Mouse (Mus musculus) CH12.LX (cell line): ENCODE data around the gene Chpf.

Experiments
- CTCF ChIP-seq, 2 experiments: IDR thresholded peaks in 1 of 2; conservative IDR thresholded peaks in 1 of 2; 2 replicates each; pipeline ENCODE4 v1.5.1; 2011 to 2012; ENCODE audit warnings: low read depth in 2 of 2, low read length in 2 of 2, improper control_type of control experiment in 1 of 2, inconsistent platforms in 1 of 2, mild to moderate bottlenecking in 1 of 2, moderate library complexity in 1 of 2
- EP300 ChIP-seq: IDR thresholded peaks from 2 replicates; pipeline ENCODE4 v1.6.1; 2011; ENCODE audit warnings: low read length, improper control_type of control experiment
- ETS1 ChIP-seq: conservative IDR thresholded peaks from 2 replicates; pipeline ENCODE4 v1.6.1; 2012; ENCODE audit warnings: low read depth, mild to moderate bottlenecking, inconsistent platforms, low read length, improper control_type of control experiment, moderate library complexity
- HCFC1 ChIP-seq: IDR thresholded peaks from 2 replicates; pipeline ENCODE4 v1.6.1; 2012; ENCODE audit warnings: low read depth, mild to moderate bottlenecking, inconsistent platforms, low read length, improper control_type of control experiment
- POLR2A ChIP-seq: IDR thresholded peaks from 2 replicates; pipeline ENCODE4 v1.6.1; 2011; ENCODE audit warnings: low read depth, mild to moderate bottlenecking, improper control_type of control experiment, low read length
- RAD21 ChIP-seq: IDR thresholded peaks from 2 replicates; pipeline ENCODE4 v1.6.1; 2011; ENCODE audit warnings: low read depth, mild to moderate bottlenecking, low read length, improper control_type of control experiment, moderate library complexity
- TBP ChIP-seq: conservative IDR thresholded peaks from 2 replicates; pipeline ENCODE4 v1.6.1; 2011; ENCODE audit warnings: low read depth, low read length, improper control_type of control experiment
- UBTF ChIP-seq: IDR thresholded peaks from 2 replicates; pipeline ENCODE4 v1.6.1; 2012; ENCODE audit warnings: low read depth, mild to moderate bottlenecking, inconsistent platforms, low read length, improper control_type of control experiment, moderate library complexity
- USF1 ChIP-seq: IDR thresholded peaks from 2 replicates; pipeline ENCODE4 v1.6.1; 2014; ENCODE audit warnings: low read depth, mild to moderate bottlenecking, inconsistent platforms, low read length, improper control_type of control experiment
- USF2 ChIP-seq: conservative IDR thresholded peaks from 2 replicates; pipeline ENCODE4 v1.6.1; 2011; ENCODE audit warnings: low read depth, low read length, improper control_type of control experiment
- ZKSCAN1 ChIP-seq: IDR thresholded peaks from 2 replicates; pipeline ENCODE4 v1.6.1; 2012; ENCODE audit warnings: low read depth, inconsistent platforms, low read length, improper control_type of control experiment, borderline replicate concordance
- ZNF384 ChIP-seq: IDR thresholded peaks from 2 replicates; pipeline ENCODE4 v1.6.1; 2012; ENCODE audit warnings: low read depth, low read length, improper control_type of control experiment, inconsistent platforms

DNA sequence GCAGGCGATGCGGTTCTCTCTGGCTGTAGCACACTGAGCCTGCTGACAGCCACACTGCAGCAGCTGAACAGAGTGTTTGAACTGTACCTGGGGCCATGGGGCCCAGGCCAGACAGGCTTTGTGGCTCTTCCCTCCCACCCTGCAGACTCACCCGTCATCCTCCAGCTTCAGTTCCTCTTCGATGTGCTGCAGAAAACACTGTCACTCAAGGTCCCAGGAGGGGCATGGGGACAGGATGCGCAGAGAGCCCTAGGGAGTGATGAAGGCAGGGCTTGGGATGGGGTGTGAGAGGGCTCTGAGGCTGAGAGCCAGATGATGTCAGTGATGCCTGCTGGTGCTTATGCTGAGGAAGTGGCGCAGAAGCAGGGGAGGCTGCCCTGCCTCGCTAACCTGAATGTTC lies 45.6 kb upstream of the Chpf start:
- TF ChIP-seq UBTF (no peak), USF2 (no peak), POLR2A (no peak), CTCF (conservative IDR thresholded peaks at IDR 0.05 in 1 of 2, IDR thresholded peaks at IDR 0.05 in 1 of 2; ENCODE audit: low read depth in 2 of 2, low read length in 2 of 2) (no peak), HCFC1 (peak; percentile 33; the same call in 1 of the 2 replicates), EP300 (peak; percentile 47; the same call in 1 of the 2 replicates), USF1 (no peak), ETS1 (peak; percentile 74), ZKSCAN1 (no peak), TBP (0 out of 2 replicates have a peak, but pooled peaks have one; percentile 16), RAD21 (no peak; the same call in 1 of the 2 replicates), ZNF384 (no peak)
